19 mouse cellular contexts compared by ENCODE assay signal in the genomic region with DNA sequence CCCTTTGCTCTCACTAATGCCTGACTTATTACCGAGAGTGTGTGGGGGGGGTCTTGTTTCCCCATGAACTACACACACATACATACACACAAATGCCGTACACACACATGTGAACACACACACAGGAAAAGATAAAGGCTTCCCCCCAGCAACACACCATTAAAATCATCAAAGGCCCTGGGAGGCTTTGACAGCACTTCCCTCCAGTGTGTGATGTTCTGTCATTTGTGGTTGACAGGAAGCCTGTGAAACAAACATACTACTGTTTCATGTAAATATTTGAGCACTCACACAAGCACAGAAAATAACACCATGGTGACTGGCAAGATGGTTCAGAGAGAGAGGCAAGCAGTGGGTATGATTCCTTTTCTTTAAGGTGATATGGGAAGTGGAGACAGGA. TPM values are rescaled to one million over a fixed set of nuclear protein-coding genes. Genes with fewer than 3 reads are reported as not detected.
A peak's percentile ranks its signal among the peaks of the same experiment; 100 is the strongest.
DNase-seq lines count a peak whose midpoint lies in the region; ATAC-seq and TF ChIP-seq lines count a peak whose summit lies in the region.
"Had no signal": no experiment of that assay in that cellular context is flagged by ENCODE, and none has a peak within 500 bp of the region (broad histone marks: within the 10 kb centered on the region; RNA-seq: fewer than 3 reads in every experiment).

No protein-coding gene starts in this region.

- TF ChIP-seq POLR2A in thymus, adult 2 months (IDR thresholded peaks at IDR 0.05; ENCODE audit: control insufficient read depth, extremely low read depth, insufficient read depth, low read length, poor library complexity), result no peak

- TF ChIP-seq CTCF in gastrocnemius, adult 2 months (IDR thresholded peaks at IDR 0.05), result no peak
- TF ChIP-seq CTCF in thymus, adult 2 months (IDR thresholded peaks at IDR 0.05; ENCODE audit: borderline replicate concordance, control insufficient read depth, extremely low read depth, insufficient read depth, low read length, poor library complexity), result no peak

- peaks cover 41% of the 10 kb centered on the region for H3K4me1 ChIP-seq in heart, embryonic 16.5 days (ENCODE audit: control insufficient read depth, insufficient read depth, low read length)
- peaks cover 23% of the 10 kb centered on the region for H3K4me1 ChIP-seq in thymus, adult 2 months (replicated peaks; ENCODE audit: control insufficient read depth, insufficient read depth, low read length)

- H3K27ac ChIP-seq in gastrocnemius, adult 2 months, result peak overlapping the region; percentile 90
- H3K27ac ChIP-seq in heart, embryonic 16.5 days (ENCODE audit: low read length), result peak overlapping the region; percentile 94
- H3K27ac ChIP-seq in thymus, adult 2 months (ENCODE audit: control insufficient read depth, insufficient read depth, low read length), result no peak overlapping the region; the same call in 1 of the 2 replicates
- H3K27ac ChIP-seq: embryonic facial prominence, embryonic 12.5 days; layer of hippocampus, adult 2 months; lung, embryonic 15.5 days; neural tube, embryonic 12.5 days; stomach, embryonic 15.5 days had no signal

- peak overlapping the region; percentile 53 for H3K4me3 ChIP-seq in gastrocnemius, adult 2 months
- no peak overlapping the region for H3K4me3 ChIP-seq in heart, embryonic 16.5 days (ENCODE audit: low read length)
- no peak overlapping the region for H3K4me3 ChIP-seq in thymus, adult 2 months (ENCODE audit: control insufficient read depth, insufficient read depth, low read length)
- H3K4me3 ChIP-seq: embryonic facial prominence, embryonic 12.5 days; layer of hippocampus, adult 2 months; lung, embryonic 15.5 days; neural tube, embryonic 12.5 days; stomach, embryonic 15.5 days had no signal

- intact Hi-C loops in gastrocnemius, adult 2 months (cut with DNase I), result loop anchor here (5.0 to 10.0 kb wide), 2 partner anchors 95 to 322 kb away; no protein-coding TSS in a partner anchor
- intact Hi-C loops in heart, postnatal 36 days (cut with DNase I), result loop anchor here (10.0 kb wide), 1 partner anchor 92 kb away; no protein-coding TSS in a partner anchor

- H3K4me2 ChIP-seq in heart, embryonic 16.5 days (ENCODE audit: low read depth, low read length), result no peak overlapping the region
- H3K4me2 ChIP-seq: embryonic facial prominence, embryonic 12.5 days; lung, embryonic 15.5 days; neural tube, embryonic 12.5 days; stomach, embryonic 15.5 days had no signal

- no peak for DNase-seq in gastrocnemius, adult 2 months
- no peak for DNase-seq in gastrocnemius, postnatal 10 days
- DNase-seq in heart, postnatal 36 days, result no peak
- DNase-seq in thymus, adult 2 months, result peak; percentile 22
- no peak for DNase-seq in frontal cortex, postnatal 36 days (ENCODE audit: low spot score in 2 of 2)
- DNase-seq in kidney, adult 8-10 months, result no peak
- DNase-seq: adrenal gland, postnatal 14 days; cerebellum, adult 18-20 months; kidney, adult 11 months; kidney, postnatal 10 days; left cerebral cortex, postnatal 4 days had no signal

- H3K36me3 ChIP-seq in heart, embryonic 16.5 days (ENCODE audit: control insufficient read depth, insufficient read depth), result peaks cover 17% of the 10 kb centered on the region
- no peaks in the 10 kb centered on the region for H3K36me3 ChIP-seq in thymus, adult 2 months (ENCODE audit: control insufficient read depth, insufficient read depth, low read length)

- ATAC-seq in heart, embryonic 16.5 days (replicated peaks; ENCODE audit: extremely low read depth, insufficient read depth, low FRiP score), result no peak
- peak; percentile 65 for ATAC-seq in CD4-positive, CD25-positive, alpha-beta regulatory T cell, adult 4 months
- ATAC-seq: forebrain, embryonic 16.5 days had no signal

- 62% methylated on average over 2 of the region's 2 CpGs for WGBS in heart, embryonic 16.5 days
- 36% methylated on average over 2 of the region's 2 CpGs for WGBS in thymus, adult 2 months

- H3K9me3 ChIP-seq in heart, embryonic 16.5 days (replicated peaks; ENCODE audit: control insufficient read depth, low read length), result peaks cover 20% of the 10 kb centered on the region
- H3K9me3 ChIP-seq: stomach, embryonic 15.5 days had no signal

- H3K9ac ChIP-seq in heart, embryonic 16.5 days (ENCODE audit: low read length), result no peak overlapping the region
- H3K9ac ChIP-seq: embryonic facial prominence, embryonic 12.5 days; lung, embryonic 15.5 days; neural tube, embryonic 12.5 days; stomach, embryonic 15.5 days had no signal

- no peaks in the 10 kb centered on the region for H3K27me3 ChIP-seq in heart, embryonic 16.5 days (ENCODE audit: control insufficient read depth, insufficient read depth, low read length)
- H3K27me3 ChIP-seq in thymus, adult 2 months (ENCODE audit: control insufficient read depth, insufficient read depth, low read length), result no peaks in the 10 kb centered on the region
- H3K27me3 ChIP-seq: embryonic facial prominence, embryonic 12.5 days; lung, embryonic 15.5 days; neural tube, embryonic 12.5 days; stomach, embryonic 15.5 days had no signal

RNA-seq across cellular contexts. Expression of gene Map10, which starts 2.4 kb away (rescaled TPM):
- 1 to 10 TPM; 2.1 to 3.0 TPM for total RNA-seq in gastrocnemius, adult 2 months (2021)
- 1 to 10 TPM; 3.6 to 4.1 TPM for total RNA-seq in gastrocnemius, postnatal 10 days (2021)
- polyA plus RNA-seq in heart, embryonic 16.5 days (2015; fragmentation: Nextera tagmentation; extraction: Ambion mirVana), result 6.6 and 6.9 TPM in 2 replicates
- total RNA-seq in heart, postnatal 36 days (2021), result 1 to 10 TPM; 6.3 to 7.4 TPM
- polyA plus RNA-seq in CD4-positive, CD25-positive, alpha-beta regulatory T cell, adult 4 months (2017; shearing (Covaris generic)), result under 1 TPM in 1 of 2 experiments, not detected in 1; 0.24 TPM
- 1.5 and 2.5 TPM in 2 replicates for polyA plus RNA-seq in thymus, adult 2 months (2012; rRNA removed)
